Mouse (Mus musculus): ENCODE measurements at regions not wholly inside any gene's neighbourhood (a gene's known extent, or its start where the extent isn't known, plus 50 kb on each side); places are given as distances from the start of the nearest gene placed in this dataset.

DNA sequence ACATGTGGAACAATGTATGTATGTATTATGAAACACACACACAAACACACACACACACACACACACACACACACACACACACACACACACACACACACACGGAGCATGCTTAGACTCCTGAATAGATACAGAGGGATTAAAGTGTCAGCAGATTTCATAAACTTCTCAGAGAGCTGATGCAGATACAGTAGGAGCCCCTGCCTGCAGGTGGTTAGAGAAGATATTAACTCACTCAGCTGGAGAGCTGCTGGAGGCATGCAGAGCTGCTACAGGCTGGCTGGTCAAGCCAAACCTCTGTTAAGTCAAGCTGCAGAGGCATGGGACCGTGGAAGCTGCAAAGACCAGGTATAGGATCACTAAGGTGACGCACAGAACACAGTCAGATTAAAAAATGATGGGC is 303.1 kb upstream of the C030005K15Rik start:
- TF ChIP-seq CTCF (IDR thresholded peaks at IDR 0.05; ENCODE audit: low read depth): no peak
- TF ChIP-seq EP300 (IDR thresholded peaks at IDR 0.05; ENCODE audit: low read depth): no peak

Measured in heart, postnatal 0 days (tissue).